Mouse (Mus musculus): ENCODE results near the gene Mafk.

The Mafk gene

GRCm38 (mm10) chr5:139796001-139796620 is 4.8 kb downstream of the Mafk start:
- in situ Hi-C loops (cut with MboI, MseI) = loop anchor here (25.0 kb wide), 1 partner anchor 1634 kb away; the partner anchor contains the start of genes Ap4m1, Cops6, Mcm7 and Zfp113

- in situ Hi-C loops (cut with MboI, MseI) = loop anchor here (25.0 kb wide), 1 partner anchor 1635 kb away; the partner anchor contains the start of genes Ap4m1, Cops6, Mcm7 and Zfp113
Observed at GRCm38 (mm10) chr5:139796900-139797299, 5.6 kb downstream of the Mafk start.

DNA sequence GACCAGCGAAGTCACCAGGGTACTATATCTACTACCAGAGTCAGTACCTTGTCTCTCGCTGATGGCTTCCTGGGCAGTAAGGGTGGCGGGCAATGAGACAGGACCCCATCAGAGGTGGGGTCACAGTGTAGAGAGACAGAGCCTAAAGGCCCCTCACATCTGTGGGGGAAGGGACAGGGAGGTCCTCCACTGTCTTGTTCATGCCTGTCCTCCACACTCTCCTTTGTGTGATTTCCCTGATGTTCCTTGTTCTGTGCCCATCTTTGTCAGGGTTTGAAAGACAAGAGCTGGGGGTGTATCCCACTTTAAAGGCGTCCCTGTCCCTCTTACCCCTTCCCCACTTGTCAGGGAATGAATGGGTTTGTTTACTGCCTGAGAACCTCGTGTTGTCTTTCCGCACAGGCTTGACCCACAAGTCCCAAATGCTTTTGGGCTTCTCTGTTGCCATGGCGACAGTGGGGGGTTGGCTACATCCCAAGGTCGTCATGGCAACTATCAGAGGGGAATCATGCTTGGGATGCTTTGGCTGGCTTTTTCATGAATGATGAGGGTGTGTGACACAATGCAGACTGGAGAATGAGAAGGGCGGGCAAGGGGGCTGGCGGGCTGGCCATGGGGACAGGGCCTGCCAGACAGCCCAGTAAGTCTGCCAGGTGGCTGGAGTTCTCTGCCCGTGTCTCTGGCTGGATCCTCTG is 6.3 kb downstream of the Mafk start:
- in situ Hi-C loops (cut with MboI, MseI) = loop anchor here (25.0 kb wide), 1 partner anchor 1635 kb away; the partner anchor contains the start of genes Ap4m1, Cops6, Mcm7 and Zfp113

- in situ Hi-C loops (cut with MboI, MseI) = loop anchor here (25.0 kb wide), 1 partner anchor 1636 kb away; the partner anchor contains the start of genes Ap4m1, Cops6, Mcm7 and Zfp113
Observed at GRCm38 (mm10) chr5:139798168-139798900, 7.0 kb downstream of the Mafk start.

DNA sequence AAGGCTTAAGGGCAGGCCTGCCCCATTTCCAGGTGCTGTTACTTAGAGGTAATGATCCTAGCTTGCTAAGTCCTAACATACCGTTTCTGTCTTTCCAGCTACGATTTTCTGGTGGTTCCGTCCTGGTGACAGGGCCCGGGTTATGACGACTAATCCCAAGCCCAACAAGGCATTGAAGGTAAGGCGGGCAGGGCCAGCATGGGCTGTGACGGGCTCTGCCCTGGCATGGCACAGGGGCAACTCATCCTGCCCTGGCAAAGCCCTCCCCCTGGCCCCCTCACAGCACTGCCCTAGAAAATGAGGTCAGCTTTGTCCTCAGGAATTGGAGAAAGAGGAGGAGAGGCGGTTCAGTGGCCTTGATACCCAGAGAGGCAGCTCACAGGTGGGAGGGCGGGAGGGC is 7.7 kb downstream of the Mafk start:
- in situ Hi-C loops (cut with MboI, MseI) = loop anchor here (25.0 kb wide), 1 partner anchor 1637 kb away; the partner anchor contains the start of genes Ap4m1, Cops6, Mcm7 and Zfp113

DNA sequence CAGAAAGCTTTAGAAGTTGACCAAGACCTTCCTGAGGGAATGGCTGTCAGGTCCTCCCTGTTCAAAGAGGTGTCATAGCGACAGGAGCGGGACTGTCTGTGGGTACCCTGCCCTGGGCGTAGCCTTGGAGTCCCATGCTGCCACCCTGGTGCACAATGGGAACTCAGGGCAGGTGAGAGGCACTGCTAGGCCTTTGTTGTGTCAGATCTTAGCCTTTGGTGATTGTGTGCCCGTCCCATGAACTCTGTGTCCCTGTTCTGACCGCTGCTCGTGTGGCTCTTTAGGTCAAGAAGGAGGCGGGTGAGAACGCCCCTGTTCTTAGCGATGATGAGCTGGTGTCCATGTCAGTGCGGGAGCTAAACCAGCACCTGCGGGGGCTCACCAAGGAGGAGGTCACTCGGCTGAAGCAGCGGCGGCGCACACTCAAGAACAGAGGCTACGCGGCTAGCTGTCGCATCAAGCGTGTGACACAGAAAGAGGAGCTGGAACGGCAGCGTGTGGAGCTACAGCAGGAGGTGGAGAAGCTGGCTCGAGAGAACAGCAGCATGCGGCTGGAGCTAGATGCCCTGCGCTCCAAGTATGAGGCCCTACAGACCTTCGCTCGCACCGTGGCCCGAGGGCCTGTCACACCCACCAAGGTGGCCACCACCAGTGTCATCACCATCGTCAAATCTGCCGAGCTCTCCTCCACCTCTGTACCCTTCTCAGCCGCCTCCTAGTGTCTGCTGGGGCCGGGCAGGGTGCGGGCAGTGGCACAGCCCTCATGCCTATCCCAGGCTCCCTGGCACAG is 8.7 kb downstream of the Mafk start:
- in situ Hi-C loops (cut with MboI, MseI) = loop anchor here (25.0 kb wide), 1 partner anchor 1638 kb away; the partner anchor contains the start of genes Ap4m1, Cops6, Mcm7 and Zfp113

GRCm38 (mm10) chr5:139801231-139801630 is 9.9 kb downstream of the Mafk start:
- in situ Hi-C loops (cut with MboI, MseI) = no loop called here

GRCm38 (mm10) chr5:139801880-139802279 is 10.6 kb downstream of the Mafk start:
- in situ Hi-C loops (cut with MboI, MseI) = no loop called here

DNA sequence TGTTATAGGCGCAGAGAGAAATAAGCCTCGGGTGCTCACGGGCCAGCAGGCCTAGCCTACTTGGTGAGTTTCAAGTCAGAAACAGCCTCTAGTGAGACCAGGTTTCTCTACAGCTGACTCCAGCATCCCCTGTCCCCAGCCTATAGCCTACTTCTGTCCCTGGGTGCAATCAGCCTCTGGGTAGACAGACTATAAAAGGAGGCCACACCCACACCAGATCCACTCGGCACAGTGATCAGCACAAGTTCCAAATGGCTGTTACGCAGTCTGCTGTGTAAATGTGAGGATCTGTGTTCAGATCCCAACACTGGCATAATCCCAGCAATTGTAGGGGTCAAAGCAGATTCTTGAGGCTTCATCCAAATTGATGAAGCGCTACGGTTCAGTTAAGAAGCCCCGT is 11.9 kb downstream of the Mafk start:
- in situ Hi-C loops (cut with MboI, MseI) = no loop called here

DNA sequence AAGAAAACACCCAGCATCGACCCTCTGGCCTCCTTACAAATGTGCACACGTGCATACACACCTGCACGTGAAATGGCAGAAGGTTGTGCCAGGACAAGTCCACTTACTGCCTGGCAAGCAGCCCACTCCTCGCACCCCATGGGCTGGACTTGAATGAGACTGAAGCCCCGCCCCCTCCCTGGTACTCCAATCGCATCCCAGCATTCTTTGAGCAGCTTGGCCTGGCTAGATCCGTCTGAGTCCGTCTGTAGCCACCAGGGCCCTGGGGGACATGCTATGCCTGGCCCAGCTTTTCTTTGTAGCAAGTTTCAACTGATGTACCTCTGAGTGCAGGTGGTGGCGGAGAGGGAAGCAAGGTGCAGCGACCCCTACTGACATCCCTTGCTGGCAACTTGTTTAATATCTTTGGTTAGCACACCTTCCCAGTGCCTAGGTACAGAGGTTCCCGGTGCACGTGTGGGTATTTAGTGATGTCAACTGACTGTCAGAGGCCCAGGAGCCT is 12.3 kb downstream of the Mafk start:
- in situ Hi-C loops (cut with MboI, MseI) = no loop called here

GRCm38 (mm10) chr5:139804107-139804551 is 12.8 kb downstream of the Mafk start:
- in situ Hi-C loops (cut with MboI, MseI) = no loop called here

DNA sequence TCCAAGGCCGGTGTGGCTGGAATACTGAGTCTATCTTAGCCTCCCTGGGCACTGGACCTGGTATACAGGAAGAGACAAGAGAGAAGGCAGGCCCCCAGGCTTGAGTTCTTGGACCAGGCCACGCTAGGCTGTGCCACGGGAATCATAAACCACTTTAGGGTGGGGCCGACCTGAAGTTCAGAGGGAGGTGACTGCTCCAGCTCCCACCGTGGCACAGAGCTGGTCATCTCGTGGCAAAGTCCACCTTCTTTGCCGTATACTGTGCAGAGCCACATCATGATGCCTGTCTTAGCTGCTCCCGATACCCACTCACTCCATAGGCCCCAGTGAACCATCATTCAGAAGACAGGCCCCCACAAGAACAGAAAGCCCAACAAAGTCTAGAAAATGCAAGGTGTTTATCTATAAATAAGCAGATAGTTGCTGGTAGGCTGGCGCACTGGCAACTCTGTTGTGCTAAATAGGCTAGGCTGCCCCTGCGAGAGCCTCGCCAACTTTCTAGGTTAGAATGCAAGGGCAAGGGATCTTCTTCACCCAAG is 13.3 kb downstream of the Mafk start:
- in situ Hi-C loops (cut with MboI, MseI) = loop anchor here (5.0 kb wide), 1 partner anchor 92 kb away; no protein-coding TSS in a partner anchor

- in situ Hi-C loops (cut with MboI, MseI) = loop anchor here (5.0 kb wide), 1 partner anchor 94 kb away; no protein-coding TSS in a partner anchor
Observed at GRCm38 (mm10) chr5:139805924-139806323, 14.6 kb downstream of the Mafk start.

DNA sequence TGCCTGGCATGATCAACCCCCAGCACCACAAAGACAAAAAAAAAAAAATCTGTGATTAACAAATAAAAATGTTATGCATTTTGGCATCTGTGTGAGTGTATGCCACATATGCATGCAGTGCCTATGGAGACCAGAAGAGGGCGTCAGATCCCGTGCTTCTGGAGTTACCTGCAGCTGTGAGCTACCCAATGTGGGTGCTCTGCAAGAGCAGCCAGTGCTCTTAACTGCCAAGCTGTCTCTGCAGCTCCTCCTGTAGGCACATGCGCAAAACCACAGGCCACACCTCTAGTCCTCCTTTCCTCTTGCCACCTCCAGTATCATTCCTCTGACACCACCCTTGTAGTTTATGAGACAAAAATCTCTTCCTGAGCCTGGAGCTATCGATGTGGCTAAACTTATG is 18.1 kb downstream of the Mafk start:
- in situ Hi-C loops (cut with MboI, MseI) = loop anchor here (5.0 kb wide), 1 partner anchor 97 kb away; no protein-coding TSS in a partner anchor

DNA sequence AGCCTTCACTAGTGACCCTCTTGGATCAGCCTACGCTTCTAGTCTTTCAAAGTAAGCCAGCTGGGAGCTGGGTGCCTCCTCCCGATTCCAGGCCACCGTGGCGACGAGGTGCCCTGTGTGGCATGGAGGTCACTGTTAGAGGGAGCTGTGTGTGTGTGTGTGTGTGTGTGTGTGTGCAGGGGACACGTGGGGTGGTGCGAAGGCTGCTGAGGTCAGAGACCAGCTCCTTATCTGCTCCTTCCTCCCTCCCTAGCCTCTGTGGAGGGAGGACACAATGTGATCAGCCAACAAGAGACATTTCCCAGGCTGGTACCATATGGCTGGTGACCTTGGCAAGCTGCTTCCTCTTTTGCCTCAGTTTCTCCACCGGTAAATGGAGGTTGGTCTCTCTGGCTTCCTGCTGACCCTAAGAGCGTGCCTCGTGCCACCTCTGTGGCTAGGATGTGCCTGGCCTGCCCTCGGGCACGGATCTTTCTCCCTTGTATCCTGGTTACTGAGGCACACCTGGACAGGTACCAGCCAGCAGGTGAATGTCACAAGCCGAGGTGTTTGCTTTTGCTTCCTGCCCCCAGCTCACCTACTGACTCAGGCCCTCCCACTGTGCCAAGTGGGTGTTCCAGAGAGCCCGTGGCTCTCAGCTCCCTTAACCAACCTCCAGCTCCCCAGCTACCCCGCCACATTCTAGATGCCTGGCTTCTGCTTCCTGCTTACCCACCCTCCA is 20.5 kb downstream of the Mafk start:
- in situ Hi-C loops (cut with MboI, MseI) = no loop called here

GRCm38 (mm10) chr5:139812398-139813125 is 21.2 kb downstream of the Mafk start:
- in situ Hi-C loops (cut with MboI, MseI) = no loop called here

GRCm38 (mm10) chr5:139813126-139813490 is 21.8 kb downstream of the Mafk start:
- in situ Hi-C loops (cut with MboI, MseI) = no loop called here

- in situ Hi-C loops (cut with MboI, MseI) = no loop called here
Observed at GRCm38 (mm10) chr5:139813963-139814381, 22.7 kb downstream of the Mafk start.

DNA sequence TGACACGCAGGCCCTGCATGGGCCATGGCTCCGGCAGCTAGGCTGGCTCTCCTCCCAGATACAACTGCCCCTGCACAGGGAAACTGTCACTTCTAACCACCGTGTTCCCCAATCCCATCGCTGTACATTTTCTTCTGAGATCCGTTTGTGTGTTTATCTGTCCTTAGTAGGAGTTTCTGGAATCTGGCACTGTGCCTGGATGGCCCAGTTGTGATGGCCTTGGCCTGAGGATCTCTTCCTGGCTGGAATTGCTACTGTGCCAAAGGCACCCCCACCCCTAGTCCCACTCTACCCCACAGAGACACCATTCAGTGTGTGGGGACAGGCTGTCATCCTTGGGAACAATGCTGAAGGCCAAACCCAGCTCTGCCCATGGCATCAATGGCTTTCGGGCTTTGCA is 24.7 kb downstream of the Mafk start:
- in situ Hi-C loops (cut with MboI, MseI) = no loop called here
